Mouse (Mus musculus): ENCODE measurements around the gene Arhgap15. TPM values are rescaled to one million over a fixed set of nuclear protein-coding genes. Genes with fewer than 3 reads are reported as not detected.

The Arhgap15 gene
- total and polyA plus RNA-seq, 2 experiments from 2014 or later, result 1.2 to 2.0 TPM

DNA sequence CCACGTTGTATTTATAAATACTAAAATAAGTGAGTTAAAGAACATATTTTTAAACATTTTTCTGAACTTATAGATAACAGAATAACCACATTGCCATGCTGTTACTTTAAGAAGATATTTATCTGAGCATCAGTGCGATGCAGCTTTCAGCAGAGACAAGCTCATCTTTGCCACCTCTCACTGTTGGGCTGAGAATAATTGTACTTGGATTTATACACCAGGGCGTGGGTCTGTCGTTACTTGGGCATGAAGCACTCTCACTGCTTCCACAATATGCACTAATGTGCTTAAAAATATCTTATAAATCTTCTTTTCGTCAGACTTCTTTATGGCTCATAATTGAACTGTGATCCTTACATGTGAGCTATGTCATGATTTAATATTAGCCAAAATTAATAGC is 372.5 kb downstream of the Arhgap15 start:
- Histone ChIP-seq H3K4me1 (ENCODE audit: insufficient read depth) (no peaks in the 10 kb centered on the region), H3K27ac (ENCODE audit: low read depth, low read length) (no peak overlapping the region), H3K36me3 (ENCODE audit: insufficient read depth) (no peaks in the 10 kb centered on the region), H3K27me3 (ENCODE audit: insufficient read depth, low read length) (no peaks in the 10 kb centered on the region), H3K9ac (no peak overlapping the region), H3K4me2 (ENCODE audit: low read depth) (no peak overlapping the region), H3K4me3 (ENCODE audit: low read depth, low read length) (no peak overlapping the region), H3K9me3 (ENCODE audit: low read length) (no peaks in the 10 kb centered on the region)
- DNase-seq (no peak), ATAC-seq (no peak)
- no peak for TF ChIP-seq CTCF (IDR thresholded peaks at IDR 0.05; ENCODE audit: low read depth)
- WGBS, result 82% methylated on average over 5 of the region's 5 CpGs

DNA sequence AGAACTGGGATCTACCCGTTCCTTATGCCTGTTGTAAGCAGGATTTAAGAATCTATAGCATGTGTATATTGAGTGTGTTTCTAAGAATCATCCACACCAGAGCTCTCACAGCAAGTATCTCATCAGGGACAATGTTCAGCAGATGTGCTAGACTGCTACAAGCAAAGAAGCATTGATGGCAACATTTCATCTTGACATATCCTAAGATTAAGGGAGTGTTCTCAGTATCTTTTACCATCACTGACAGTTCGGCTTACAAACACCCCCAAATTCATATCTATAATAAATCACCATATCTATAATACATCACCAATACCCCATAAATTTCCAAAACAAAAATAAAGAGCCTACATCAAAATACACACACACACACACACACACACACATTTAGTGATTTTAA is 374.6 kb downstream of the Arhgap15 start:
- 95% methylated on average over 2 of the region's 2 CpGs for WGBS
- no peak overlapping the region for H3K4me2 ChIP-seq (ENCODE audit: low read depth)
- no peak for TF ChIP-seq CTCF (IDR thresholded peaks at IDR 0.05; ENCODE audit: low read depth)

DNA sequence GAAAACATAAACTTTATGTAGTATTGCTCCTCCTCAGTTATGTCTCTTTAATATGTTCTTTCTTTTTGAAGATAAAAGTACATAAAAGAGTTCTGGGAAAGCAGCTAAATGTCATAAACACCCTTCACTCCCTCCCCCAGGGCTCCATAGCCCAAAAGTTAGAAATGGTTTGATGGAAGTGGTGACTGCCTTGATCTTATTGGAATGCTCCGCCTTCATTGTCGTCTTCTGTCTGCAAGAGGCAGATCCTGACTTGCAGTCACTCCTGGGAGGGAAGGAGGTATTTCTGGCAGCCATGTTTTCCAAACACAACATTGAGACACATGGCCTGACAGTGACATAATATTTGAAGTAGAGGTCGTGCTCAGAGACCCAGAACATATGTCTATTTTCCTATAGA is 375.5 kb downstream of the Arhgap15 start:
- Histone ChIP-seq H3K9ac (no peak overlapping the region), H3K27ac (ENCODE audit: low read depth, low read length) (no peak overlapping the region), H3K4me2 (ENCODE audit: low read depth) (no peak overlapping the region), H3K4me1 (ENCODE audit: insufficient read depth) (no peaks in the 10 kb centered on the region), H3K36me3 (ENCODE audit: insufficient read depth) (no peaks in the 10 kb centered on the region), H3K4me3 (ENCODE audit: low read depth, low read length) (no peak overlapping the region), H3K9me3 (ENCODE audit: low read length) (no peaks in the 10 kb centered on the region), H3K27me3 (ENCODE audit: insufficient read depth, low read length) (no peaks in the 10 kb centered on the region)
- no peak for DNase-seq
- 74% methylated on average over 3 of the region's 3 CpGs for whole genome bisulfite sequencing
- no peak for ATAC-seq
- TF ChIP-seq CTCF (IDR thresholded peaks at IDR 0.05; ENCODE audit: low read depth), result no peak

More for the DNA sequence above, 374.6 kb downstream of the Arhgap15 start:
- ATAC-seq (no peak), DNase-seq (no peak)
- no peaks in the 10 kb centered on the region for H3K36me3 ChIP-seq (ENCODE audit: insufficient read depth)
- H3K27me3 ChIP-seq (ENCODE audit: insufficient read depth, low read length), result no peaks in the 10 kb centered on the region
- H3K9me3 ChIP-seq (ENCODE audit: low read length), result no peaks in the 10 kb centered on the region
- no peak overlapping the region for H3K27ac ChIP-seq (ENCODE audit: low read depth, low read length)
- H3K4me1 ChIP-seq (ENCODE audit: insufficient read depth), result no peaks in the 10 kb centered on the region
- no peak overlapping the region for H3K9ac ChIP-seq
- no peak overlapping the region for H3K4me3 ChIP-seq (ENCODE audit: low read depth, low read length)

DNA sequence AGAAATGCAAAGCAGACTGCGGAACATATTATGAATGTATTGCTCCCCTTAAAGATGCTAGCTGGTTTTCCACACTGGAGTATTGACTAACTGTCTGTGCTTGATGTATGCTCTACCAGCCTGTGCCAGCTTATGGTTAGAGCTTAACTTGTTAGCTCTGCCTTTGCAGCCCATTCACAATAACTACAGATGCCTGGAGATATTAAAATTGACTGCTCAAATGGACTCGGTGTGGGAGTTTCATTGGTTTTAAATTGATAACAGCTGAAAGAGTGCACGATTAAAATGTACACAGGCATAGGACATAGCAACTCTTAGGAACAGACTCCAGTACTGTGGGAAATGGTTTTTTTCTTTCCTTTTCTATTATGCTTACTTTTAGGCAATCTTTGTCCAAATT is 376.1 kb downstream of the Arhgap15 start:
- H3K27me3 ChIP-seq (ENCODE audit: insufficient read depth, low read length), result no peaks in the 10 kb centered on the region
- TF ChIP-seq CTCF (IDR thresholded peaks at IDR 0.05; ENCODE audit: low read depth), result no peak
- H3K9me3 ChIP-seq (ENCODE audit: low read length), result no peaks in the 10 kb centered on the region
- H3K9ac ChIP-seq, result no peak overlapping the region
- WGBS, result 93% methylated on average over 3 of the region's 3 CpGs
- no peak overlapping the region for H3K4me3 ChIP-seq (ENCODE audit: low read depth, low read length)
- ATAC-seq, result no peak
- no peaks in the 10 kb centered on the region for H3K36me3 ChIP-seq (ENCODE audit: insufficient read depth)
- H3K4me1 ChIP-seq (ENCODE audit: insufficient read depth), result no peaks in the 10 kb centered on the region
- no peak for DNase-seq
- no peak overlapping the region for H3K4me2 ChIP-seq (ENCODE audit: low read depth)
- no peak overlapping the region for H3K27ac ChIP-seq (ENCODE audit: low read depth, low read length)

DNA sequence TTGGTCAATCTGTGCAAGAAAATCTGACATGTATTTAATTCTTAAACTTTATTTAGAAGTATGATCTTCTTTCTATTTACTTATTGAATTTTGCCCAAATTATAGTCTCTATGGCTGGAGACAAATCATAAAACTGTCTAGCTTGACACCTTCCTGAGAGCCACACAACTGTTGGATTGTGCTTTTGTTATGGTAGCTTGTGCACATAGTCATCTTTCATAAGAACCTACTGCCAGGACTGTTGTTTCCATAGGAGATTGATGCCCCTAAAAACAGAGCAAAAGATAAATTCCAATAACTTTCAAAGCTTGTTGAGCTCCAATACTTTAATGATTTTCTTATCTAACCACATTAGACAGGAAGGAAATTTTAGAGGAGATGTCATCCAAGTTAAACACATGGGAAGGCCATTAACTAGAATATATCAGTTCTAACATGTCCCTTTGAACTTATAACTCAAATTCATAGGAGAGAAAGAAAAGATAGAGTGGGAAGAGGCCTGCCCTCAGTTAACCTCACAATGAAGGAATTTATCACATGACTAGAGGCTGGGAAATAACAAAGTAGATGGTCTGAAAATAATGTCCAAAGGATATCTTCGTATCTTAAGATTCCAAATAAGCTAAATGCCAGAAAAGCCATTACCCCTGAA is 377.5 kb downstream of the Arhgap15 start:
- no peaks in the 10 kb centered on the region for H3K4me1 ChIP-seq (ENCODE audit: insufficient read depth)
- no peak overlapping the region for H3K4me3 ChIP-seq (ENCODE audit: low read depth, low read length)
- no peak for TF ChIP-seq CTCF (IDR thresholded peaks at IDR 0.05; ENCODE audit: low read depth)
- no peak overlapping the region for H3K9ac ChIP-seq
- no peaks in the 10 kb centered on the region for H3K36me3 ChIP-seq (ENCODE audit: insufficient read depth)
- 85% methylated on average over 1 of the region's 1 CpGs for WGBS
- ATAC-seq (no peak), DNase-seq (no peak)
- H3K4me2 ChIP-seq (ENCODE audit: low read depth), result no peak overlapping the region
- H3K27ac ChIP-seq (ENCODE audit: low read depth, low read length), result no peak overlapping the region
- H3K27me3 ChIP-seq (ENCODE audit: insufficient read depth, low read length), result no peaks in the 10 kb centered on the region
- no peaks in the 10 kb centered on the region for H3K9me3 ChIP-seq (ENCODE audit: low read length)

DNA sequence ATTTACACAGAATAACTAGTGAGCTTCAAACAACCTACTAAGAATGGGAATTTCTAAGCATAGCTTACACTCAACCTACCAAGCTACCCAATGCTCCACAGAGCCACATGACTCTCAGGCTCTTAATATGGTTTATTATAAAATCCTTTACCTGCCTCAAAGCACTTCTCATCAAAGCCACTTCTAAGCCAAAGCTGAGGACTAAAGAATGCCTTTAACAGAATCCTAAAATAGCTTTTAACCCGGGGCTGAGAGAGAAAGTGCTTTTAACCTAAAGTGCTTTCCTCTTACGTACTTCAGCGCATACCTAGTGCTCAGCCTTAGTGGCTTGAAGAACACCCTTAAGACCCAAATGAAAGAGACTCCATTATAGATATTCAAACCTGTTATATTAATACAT is 380.9 kb downstream of the Arhgap15 start:
- H3K9ac ChIP-seq, result no peak overlapping the region
- DNase-seq (no peak), ATAC-seq (no peak)
- 83% methylated on average over 3 of the region's 3 CpGs for WGBS
- no peak overlapping the region for H3K4me3 ChIP-seq (ENCODE audit: low read depth, low read length)
- H3K4me1 ChIP-seq (ENCODE audit: insufficient read depth), result no peaks in the 10 kb centered on the region
- no peaks in the 10 kb centered on the region for H3K27me3 ChIP-seq (ENCODE audit: insufficient read depth, low read length)
- no peaks in the 10 kb centered on the region for H3K9me3 ChIP-seq (ENCODE audit: low read length)
- no peak overlapping the region for H3K4me2 ChIP-seq (ENCODE audit: low read depth)
- no peak overlapping the region for H3K27ac ChIP-seq (ENCODE audit: low read depth, low read length)
- H3K36me3 ChIP-seq (ENCODE audit: insufficient read depth), result no peaks in the 10 kb centered on the region
- TF ChIP-seq CTCF (IDR thresholded peaks at IDR 0.05; ENCODE audit: low read depth), result no peak

DNA sequence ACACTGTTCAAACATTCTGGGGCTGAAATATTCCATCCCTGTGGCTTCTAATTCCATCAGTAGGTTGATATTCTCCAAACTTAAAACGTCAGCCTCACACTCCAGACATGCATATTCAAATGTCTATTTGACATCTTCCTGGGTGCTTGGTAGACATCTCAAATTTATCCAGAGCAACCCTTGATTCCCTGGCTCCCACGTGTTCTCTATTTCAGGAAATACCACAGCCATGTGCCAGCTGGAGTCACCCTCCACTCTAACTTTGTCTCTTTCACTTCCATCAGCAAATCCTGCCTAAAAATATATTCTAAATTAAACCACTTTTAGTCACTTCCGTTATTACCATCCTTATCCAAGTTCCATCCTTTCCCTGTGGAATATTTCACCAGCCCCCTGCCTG is 382.6 kb downstream of the Arhgap15 start:
- ATAC-seq, result peak; percentile 27; the same call in 1 of the 2 replicates
- TF ChIP-seq CTCF (IDR thresholded peaks at IDR 0.05; ENCODE audit: low read depth), result no peak
- H3K9me3 ChIP-seq (ENCODE audit: low read length), result no peaks in the 10 kb centered on the region
- no peaks in the 10 kb centered on the region for H3K27me3 ChIP-seq (ENCODE audit: insufficient read depth, low read length)
- WGBS, result 67% methylated on average over 3 of the region's 3 CpGs
- H3K4me1 ChIP-seq (ENCODE audit: insufficient read depth), result no peaks in the 10 kb centered on the region
- H3K36me3 ChIP-seq (ENCODE audit: insufficient read depth), result no peaks in the 10 kb centered on the region
- no peak overlapping the region for H3K9ac ChIP-seq
- no peak overlapping the region for H3K4me3 ChIP-seq (ENCODE audit: low read depth, low read length)
- no peak overlapping the region for H3K27ac ChIP-seq (ENCODE audit: low read depth, low read length)
- no peak for DNase-seq
- H3K4me2 ChIP-seq (ENCODE audit: low read depth), result no peak overlapping the region

Measured in forebrain, postnatal 0 days (tissue).